Mouse (Mus musculus) cerebellum, postnatal 14 days (tissue): ENCODE data around the gene Polr1e.
"Not testable (repeated sequence)": the region's sequence is repeated elsewhere in the genome, so short reads cannot be mapped to it uniquely, and the experiment has no call there.

Source experiments
- DNase-seq, 2 experiments: peaks; one replicate each; pipeline ENCODE4 v3.0.0; 2021; ENCODE audit warnings: mixed read lengths in 2 of 2

Gene Polr1e

DNA sequence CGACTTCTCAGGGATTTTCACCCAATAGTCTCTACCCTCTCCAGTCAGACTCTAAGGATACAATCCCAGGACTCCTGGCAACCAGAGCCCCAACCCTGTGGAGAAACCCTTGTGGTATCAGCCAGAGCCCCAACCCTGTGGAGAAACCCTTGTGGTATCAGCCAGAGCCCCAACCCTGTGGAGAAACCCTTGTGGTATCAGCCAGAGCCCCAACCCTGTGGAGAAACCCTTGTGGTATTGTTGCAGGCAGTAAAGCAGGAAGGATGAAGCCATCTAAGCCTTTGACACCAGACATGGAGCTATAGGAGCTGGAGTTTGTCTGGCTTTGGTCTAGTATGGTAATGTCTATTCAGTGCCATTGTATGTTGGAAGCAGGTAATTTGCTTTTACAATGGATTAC is 45.5 kb downstream of the Polr1e start:
- DNase-seq = not testable (repeated sequence)

DNA sequence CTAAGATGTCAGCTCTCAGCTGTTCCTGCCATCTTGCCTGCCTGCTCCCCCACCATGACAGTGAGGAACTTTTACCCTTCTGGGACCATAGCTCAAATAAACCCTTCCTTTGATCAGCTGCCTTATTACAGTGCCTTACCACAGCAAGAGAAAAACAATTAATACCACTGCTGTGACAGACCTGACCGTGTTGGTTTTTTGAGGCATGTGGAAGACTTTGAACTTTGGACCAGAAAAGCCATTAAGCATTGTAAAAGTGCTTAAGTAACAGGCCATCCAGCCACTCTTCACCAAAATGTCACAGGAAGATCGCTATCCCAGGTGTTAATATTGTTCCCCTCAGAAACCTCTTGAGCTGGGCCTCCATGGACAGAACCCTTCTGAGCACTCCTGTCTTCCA is 46.2 kb downstream of the Polr1e start:
- DNase-seq = no peak

DNA sequence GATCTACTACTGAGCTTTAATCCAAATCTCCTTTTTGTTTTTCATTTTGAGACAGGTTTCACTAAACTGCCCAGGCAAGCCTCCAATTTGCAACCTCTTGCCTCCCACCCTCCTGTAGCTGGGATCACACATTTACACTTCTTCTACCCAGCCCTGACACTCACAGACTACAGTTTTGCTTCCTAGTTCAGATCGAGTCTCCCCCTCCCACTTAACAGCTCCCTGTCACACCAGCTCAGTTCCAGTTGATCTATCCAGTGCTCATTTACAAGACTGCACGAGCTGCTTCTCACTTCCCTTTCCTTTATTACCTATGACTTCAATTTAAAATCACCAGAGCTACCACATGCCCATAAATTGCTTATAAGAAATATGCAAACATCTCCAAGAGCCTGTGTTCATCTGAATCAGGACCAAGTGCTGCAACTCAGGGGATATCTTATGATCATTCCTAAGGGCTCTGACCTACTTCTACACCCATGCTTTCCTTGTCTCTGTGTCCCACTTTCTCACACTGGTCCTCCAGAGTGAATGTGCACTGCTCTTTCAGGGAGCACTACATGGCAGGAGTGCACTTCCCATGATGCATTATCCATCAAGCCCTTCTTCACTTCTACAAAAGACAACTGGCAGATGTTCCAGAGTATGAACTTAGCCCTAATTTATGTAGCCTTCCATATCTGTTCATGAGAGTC is 47.8 kb downstream of the Polr1e start:
- no peak for DNase-seq

DNA sequence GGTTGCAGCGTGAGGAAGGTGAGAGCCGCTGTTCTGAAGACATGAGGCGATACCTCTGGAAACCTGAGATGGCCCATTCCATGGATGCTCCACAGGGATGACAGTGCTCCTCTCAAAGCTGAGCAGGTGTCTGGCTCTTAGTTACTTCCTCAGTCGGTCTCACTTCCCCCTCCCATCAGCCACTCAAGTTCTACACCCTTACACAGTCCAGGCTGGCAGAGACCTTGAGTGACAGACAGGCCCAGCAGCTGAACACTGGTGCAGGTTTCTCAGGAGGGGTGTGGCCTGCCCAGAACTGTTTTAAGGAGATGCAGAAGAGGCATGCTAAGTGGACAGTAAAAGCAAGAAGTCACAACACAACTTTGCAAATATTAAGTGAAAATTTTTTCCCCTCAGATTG is 49.4 kb downstream of the Polr1e start:
- DNase-seq = no peak

- no peak for DNase-seq
These were observed 54.0 kb downstream of the Polr1e start for GRCm38 (mm10) chr4:45072261-45072973.

- DNase-seq = no peak
These were observed 55.2 kb downstream of the Polr1e start for GRCm38 (mm10) chr4:45073544-45073943.

GRCm38 (mm10) chr4:45081041-45081440 is 62.7 kb downstream of the Polr1e start:
- DNase-seq = peak; percentile 69 to 72

GRCm38 (mm10) chr4:45082951-45083350 is 64.6 kb downstream of the Polr1e start:
- no peak for DNase-seq

GRCm38 (mm10) chr4:45083487-45083886 is 65.1 kb downstream of the Polr1e start:
- peak; percentile 54 to 56 for DNase-seq

DNA sequence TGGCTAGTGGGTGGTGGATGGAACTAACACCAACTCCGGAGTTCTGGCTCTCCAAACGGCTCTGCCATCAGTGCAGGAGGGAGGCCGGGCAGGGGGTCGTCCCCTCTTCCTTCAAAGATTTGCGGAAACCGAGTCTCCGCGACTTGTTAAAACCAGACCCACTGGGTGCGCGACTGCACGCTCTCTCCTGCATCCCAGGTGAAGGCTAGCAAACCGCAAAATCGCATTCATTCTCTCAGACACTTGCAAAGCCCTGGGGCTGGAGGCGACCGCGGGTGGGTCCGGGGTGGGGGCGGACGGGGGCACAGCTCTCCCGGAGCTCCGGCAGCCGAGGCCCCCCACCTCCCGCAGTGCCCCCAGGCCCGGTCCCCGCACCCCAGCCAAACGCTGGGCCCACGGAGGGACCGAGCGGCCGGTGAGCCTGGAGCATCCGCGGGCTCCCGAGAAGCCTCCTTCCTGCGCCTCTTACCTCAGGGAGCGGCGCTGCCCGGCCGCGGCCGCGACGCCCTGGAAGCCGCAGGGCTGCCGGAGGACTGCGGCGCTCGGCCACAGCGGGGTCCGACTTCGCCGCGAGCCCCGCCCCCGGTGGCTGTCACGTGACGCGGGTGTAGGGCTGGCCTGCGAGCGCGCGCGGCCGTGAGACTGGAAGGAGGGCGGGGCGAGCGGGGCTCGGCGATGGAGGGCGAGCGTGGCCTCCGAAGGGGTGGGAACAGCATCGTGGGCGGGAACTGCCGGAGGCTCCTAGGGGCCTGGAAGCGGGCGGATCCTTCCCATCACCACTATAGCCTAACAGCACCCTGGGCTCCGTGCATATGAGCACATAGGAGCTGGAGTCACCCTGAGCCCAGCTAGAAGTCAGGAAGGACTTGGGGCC is 65.9 kb downstream of the Polr1e start, which contains the start of gene Fbxo10:
Gene Fbxo10 (minus strand): TSS at position 584 of the 874 bp plus-strand sequence.
- DNase-seq = peak; percentile 95 to 96

DNA sequence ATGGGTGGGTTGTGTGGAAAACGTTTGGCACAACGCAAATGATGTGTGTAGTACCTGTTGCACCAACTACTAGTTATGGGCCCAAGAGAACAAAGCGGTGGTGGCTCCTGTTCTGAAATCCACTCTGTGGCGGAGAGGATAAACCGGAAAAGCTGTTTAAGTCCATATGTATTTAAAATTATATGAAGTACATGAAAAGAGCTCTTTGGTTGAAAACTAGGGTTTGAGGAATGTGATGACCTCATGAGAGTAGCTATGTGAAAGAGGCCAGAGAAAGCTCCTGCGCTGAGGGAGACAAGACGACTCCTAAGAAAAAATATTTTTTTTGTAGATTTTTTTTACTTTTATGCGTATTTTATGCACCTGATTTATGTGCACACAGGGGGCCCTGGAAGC is 66.5 kb downstream of the Polr1e start:
- DNase-seq = no peak
